Mouse (Mus musculus): Measurements from ENCODE around the gene Slc6a21.
"Not testable (repeated sequence)": the region's sequence is repeated elsewhere in the genome, so short reads cannot be mapped to it uniquely, and the experiment has no call there.

The Slc6a21 gene

GRCm38 (mm10) chr7:45277136-45277760 is at the start of gene Slc6a21:
TSS of gene Slc6a21 (plus strand) at chr7:45277513.
- peak; percentile 78 to 79 for DNase-seq

DNA sequence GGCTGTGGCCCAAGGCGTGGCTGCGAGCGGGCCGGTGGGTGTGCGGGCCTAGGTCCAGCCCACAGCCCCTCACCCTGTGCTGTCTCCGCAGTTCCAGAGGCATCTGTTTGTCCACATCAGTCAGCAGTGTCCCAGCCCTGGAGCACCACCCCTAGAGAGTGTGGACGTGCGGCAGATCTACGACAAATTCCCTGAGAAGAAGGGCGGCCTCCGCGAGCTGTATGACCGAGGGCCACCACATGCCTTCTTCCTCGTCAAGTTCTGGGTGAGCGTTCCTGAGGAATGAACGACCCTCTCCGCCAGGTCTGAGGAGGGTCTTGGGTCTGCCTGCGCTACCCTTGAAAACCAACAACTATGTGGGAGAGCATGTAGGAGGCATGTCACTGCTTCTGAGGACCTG is 48.8 kb upstream of the Slc6a21 start:
- no peak for DNase-seq

- DNase-seq = no peak
Observed at GRCm38 (mm10) chr7:45229046-45229445, 48.3 kb upstream of the Slc6a21 start.

GRCm38 (mm10) chr7:45229459-45230203 is 47.7 kb upstream of the Slc6a21 start:
- DNase-seq = no peak

GRCm38 (mm10) chr7:45231192-45231591 is 46.1 kb upstream of the Slc6a21 start:
- DNase-seq = no peak

DNA sequence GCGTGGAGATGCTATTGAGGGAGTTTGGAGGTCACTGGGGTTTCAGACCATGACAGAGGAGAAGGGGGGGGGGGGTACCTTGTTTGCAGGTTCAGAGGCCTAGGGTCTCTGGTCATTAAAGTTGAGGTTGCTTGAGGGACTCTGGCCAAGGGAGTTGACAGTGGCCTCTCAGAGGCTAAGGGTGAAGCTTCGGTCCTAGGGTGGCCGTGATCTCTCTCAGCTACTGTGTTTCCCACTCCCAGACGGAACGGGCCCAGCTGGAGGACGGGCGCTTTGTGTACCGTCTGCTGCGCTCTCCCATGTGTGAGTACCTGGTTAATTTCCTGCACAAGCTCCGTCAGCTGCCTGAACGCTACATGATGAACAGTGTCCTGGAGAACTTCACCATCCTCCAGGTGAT is 45.4 kb upstream of the Slc6a21 start:
- DNase-seq = no peak

- DNase-seq = no peak
Observed at GRCm38 (mm10) chr7:45232716-45233465, 44.4 kb upstream of the Slc6a21 start.

DNA sequence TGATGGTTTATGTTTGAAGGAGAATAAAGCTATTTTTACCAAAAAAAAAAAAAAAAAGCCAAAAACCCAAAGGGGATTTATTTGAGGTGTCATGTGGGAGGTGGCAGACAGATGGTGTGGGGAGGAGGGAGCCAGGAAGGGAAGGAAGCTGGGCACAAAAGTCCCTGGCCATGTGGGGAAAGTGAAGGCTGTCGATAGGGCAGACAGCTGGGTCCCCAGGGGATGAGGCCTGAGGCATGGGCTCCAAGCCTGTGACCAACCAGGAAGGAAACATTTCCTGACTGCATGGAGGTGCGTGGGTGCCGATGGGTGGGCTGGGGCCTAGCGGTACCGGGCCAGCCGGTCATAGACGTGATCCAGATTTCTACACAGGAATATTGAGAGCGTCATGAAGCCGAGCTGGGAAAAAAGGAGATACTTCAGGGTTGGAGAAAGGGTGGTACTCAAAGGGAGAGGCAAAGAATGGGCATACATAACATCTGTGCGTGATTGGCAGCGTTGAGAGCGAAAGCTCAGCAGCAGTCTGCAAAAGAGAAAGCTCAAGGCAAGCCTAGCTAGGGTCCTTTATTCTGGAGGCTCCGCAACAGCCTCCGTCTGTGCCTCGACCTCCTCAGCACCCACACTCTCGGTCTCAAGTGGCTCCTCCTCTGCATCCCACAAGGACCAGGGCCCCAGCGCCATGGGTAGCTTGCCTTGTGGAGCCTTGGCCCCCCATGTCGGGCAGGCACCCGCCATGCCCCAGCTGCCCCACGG is 43.6 kb upstream of the Slc6a21 start:
- peak in 1 of 2 experiments; percentile 39 for DNase-seq

DNA sequence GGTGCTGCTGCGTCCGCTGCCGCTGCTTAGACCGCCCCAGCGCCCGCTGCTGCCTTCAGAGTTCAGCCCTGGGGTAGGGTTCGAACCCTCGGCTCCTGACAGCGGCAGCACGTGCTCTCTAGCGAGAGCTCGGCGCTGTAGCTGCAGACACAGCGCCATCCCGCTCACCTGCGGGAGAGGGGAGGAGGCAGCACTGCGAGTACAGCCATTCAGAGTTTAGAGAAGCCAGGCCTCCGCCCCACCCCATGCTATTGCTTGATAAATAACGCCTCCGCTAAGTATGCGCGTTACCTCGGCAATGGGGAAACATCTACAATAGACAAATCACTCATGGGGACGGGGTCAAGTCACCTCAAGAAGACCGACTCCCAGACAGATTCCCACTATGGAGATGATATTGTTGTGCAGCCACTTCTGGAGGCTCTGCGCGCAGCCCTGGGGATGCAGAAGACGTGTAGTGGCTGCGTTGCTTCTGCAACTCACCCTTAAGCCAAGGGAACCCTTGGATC is 42.9 kb upstream of the Slc6a21 start:
- DNase-seq = no peak

DNA sequence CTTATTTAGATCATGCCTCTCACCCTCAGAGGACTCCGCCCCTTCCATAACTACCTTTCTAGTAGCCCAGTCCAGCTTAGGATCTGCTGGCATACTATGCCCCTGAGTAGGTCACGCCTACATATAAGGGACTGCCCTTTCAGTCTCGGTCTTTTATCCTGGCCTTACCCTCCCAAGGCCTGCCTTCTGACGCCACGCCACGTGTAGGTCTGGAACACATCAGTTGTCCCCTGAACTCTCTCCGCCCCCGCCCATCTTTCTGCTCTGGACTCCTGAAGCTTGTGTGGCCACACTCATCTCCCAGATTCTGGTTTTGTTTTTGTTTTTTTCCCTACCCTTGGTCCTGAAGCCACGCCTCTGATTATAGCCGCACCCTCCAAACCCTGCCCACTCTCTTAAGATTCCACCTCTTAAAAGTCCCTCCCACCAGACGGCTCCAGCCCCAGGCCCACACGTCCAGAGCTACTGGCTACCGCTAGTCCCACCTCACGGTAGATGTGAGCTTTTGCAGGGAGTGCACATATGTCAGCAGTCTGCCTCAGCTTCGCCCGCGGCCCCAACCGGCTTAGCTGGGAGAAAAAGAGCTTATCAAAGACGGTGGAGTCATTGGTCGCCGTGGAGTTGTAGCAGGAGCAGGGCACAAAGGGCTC is 42.3 kb upstream of the Slc6a21 start:
- DNase-seq = no peak

DNA sequence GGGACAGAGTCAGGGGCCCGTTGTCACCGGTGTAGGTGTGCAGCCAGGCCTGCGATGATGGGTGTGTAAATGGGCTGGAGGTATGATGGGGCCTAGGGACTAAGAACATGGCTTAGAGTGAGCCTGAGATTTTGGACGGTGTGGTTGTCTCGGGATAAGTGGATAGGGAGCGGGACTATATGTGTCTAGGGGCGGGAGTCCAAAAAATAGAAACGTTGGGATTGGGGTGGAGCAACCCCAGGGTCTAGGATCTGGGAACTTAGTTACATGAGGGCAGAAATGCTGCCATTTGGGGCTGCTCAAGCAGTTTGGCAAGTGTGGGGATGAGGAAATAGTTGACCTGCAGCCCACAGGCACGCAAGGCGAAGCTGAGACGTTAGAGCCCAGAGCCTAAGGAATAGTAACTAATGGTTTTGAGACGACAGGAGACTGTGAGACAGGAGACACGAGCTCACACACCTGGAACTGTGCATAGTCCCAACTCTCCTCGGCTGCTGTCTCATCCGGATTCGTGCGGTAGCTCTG is 41.6 kb upstream of the Slc6a21 start:
- DNase-seq = no peak

DNA sequence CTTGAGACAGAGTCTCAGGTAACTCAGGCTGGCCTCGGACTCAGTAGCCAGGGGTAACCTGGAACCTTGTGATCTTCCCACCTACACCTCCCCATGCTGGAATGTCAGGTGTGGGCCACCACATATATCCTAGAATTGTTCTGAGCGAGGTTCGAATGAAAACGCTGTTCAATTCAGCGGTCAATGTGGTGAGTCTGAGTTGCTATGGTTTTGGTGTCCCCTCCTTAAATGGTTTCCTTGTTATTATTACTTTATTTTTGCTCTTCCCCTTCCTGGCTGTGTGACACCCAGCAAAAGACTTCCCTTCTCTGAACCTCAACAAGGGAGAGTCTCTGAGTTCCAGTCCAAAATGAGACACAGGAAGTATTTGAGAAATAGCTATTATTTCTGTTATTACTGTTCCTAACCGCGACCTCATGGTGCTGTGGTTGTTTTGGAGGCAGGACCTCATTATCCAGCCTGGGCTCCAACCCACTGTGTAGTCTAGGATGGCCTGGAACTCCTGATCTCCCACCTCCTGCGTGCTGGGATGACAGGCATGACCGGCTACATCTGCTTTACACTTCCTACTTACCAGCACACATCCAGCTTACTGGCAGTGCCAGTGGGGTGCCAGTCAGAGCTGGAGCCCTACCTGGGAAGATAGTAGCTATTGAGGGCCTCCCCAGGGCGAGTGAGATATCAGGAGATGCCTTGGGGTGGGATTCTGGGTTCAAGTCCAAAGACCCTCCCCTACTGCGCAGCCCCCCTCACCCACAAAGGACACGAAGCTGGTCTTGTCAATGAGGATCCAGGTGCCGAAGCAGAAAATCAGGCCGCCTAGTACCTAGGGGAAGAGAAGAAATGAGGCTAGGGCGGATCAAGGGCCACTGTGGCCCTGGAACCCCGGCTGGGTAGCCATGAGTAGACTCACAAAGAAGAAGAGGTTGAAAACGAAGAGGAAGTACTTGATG is 39.3 kb upstream of the Slc6a21 start:
- DNase-seq = no peak

GRCm38 (mm10) chr7:45238723-45239496 is 38.4 kb upstream of the Slc6a21 start, which contains the start of gene Cd37:
TSS of gene Cd37 (minus strand) at chr7:45239115.
- DNase-seq = no peak

GRCm38 (mm10) chr7:45240109-45240508 is 37.2 kb upstream of the Slc6a21 start:
- no peak for DNase-seq

GRCm38 (mm10) chr7:45240633-45241388 is 36.5 kb upstream of the Slc6a21 start, which contains the start of gene Slc6a16:
TSS of gene Slc6a16 (plus strand) at chr7:45241085.
- DNase-seq = peak in 1 of 2 experiments; percentile 17

DNA sequence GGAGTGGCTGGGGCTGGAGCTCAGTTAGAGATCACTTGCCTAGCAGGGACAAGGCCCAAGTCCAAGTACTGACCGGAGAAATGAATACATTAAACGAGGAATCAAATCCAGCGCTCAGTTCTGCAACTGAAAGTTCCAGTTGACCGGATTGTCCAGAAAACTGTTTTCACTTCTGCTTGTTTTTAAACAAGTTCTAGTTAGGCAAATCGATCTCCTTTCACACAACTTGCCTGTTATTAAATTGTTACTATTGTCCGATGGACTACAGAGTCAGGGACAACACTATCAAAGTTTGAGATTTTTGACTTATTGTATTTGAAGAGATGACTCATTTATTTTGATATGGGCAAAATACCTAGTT is 35.9 kb upstream of the Slc6a21 start:
- DNase-seq = no peak

DNA sequence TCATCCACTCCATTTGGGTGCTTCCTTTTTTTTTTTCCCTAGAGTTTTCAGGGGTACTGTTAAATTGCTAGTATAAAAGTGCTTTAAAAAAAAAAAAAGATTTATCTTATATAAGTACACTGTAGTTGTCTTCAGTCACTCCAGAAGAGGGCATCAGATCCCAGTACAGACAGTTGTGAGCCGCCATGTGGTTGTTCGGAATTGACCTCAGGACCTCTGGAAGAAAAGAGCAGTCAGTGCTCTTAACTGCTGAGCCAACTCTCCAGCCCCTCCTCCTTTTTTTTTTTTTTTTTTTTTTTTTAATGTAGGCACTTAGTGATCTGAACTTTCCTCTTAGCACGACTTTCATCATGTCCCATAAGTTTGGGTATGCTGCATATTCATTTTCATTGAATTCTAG is 29.6 kb upstream of the Slc6a21 start:
- DNase-seq = no peak

GRCm38 (mm10) chr7:45253806-45254205 is 23.5 kb upstream of the Slc6a21 start:
- no peak for DNase-seq

- not testable (repeated sequence) for DNase-seq
Observed at GRCm38 (mm10) chr7:45255822-45256221, 21.5 kb upstream of the Slc6a21 start.

Data from cerebellum, postnatal 36 days (tissue).